Mouse (Mus musculus) olfactory bulb, adult 2 months (tissue): ENCODE data around the gene Vps35.

Experiments
- CTCF ChIP-seq: fragments of 200-500 bp; IDR thresholded peaks from 2 replicates; pipeline ENCODE4 v1.5.1; 2012; ENCODE audit warnings: low read depth, mild to moderate bottlenecking, low read length, moderate library complexity; ENCODE audit not compliant: insufficient read depth
- POLR2A ChIP-seq: fragments of 200-500 bp; IDR thresholded peaks from 2 replicates; pipeline ENCODE4 v1.6.1; 2012; ENCODE audit warnings: mild to moderate bottlenecking, low read depth, low read length, moderate library complexity; ENCODE audit not compliant: insufficient read depth

DNA sequence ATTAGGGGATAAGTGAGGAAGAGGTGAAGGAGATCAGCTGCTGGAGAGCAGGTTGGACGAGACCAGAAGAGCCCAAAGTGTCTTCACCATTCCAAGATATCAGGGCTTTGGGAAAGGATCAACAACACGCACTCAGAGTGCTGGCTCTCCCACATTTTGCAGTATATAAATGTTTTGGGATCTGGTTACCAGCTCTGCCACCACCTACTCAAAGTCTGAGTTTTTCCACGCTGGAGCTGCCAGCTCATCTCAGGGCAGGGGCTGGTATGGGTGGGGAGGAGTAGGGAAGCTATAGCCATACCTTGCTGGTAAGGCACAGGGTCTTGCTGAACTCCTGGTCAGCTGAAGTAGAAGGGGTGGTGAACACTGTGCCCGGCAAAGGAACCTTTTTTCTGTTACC is 79.4 kb downstream of the Vps35 start:
- no peak for TF ChIP-seq POLR2A
- no peak for TF ChIP-seq CTCF
